Mouse (Mus musculus) myocyte (in vitro differentiated cells): ENCODE measurements around the gene Psmg1.

Source experiments
- MYOD1 ChIP-seq, 3 experiments: IDR thresholded peaks; one replicate each; pipeline ENCODE4 v1.6.1; 2011; ENCODE audit warnings: control low read depth in 2 of 3, low read depth in 2 of 3, mild to moderate bottlenecking in 2 of 3, moderate library complexity in 1 of 3; ENCODE audit not compliant: insufficient read length in 2 of 3, control insufficient read depth in 1 of 3
- POLR2A ChIP-seq: IDR thresholded peaks from one replicate; pipeline ENCODE4 v1.6.1; 2011; ENCODE audit warnings: low read depth, mild to moderate bottlenecking, control low read depth, moderate library complexity; ENCODE audit not compliant: insufficient read length
- TCF3 ChIP-seq: IDR thresholded peaks from one replicate; pipeline ENCODE4 v1.6.1; 2011; ENCODE audit warnings: low read depth, control low read depth; ENCODE audit not compliant: insufficient read length

- TF ChIP-seq MYOD1 (IDR thresholded peaks at IDR 0.05; ENCODE audit: control insufficient read depth in 1 of 3, insufficient read length in 2 of 3, low read depth in 2 of 3), result no peak
- TF ChIP-seq POLR2A, result no peak
- no peak for TF ChIP-seq TCF3
These were observed 30.3 kb upstream of the Psmg1 start for GRCm38 (mm10) chr16:96021045-96021444.
